Mouse (Mus musculus) spleen, adult 2 months (tissue): ENCODE data around the gene Tra2a.

Experiments
- CTCF ChIP-seq: fragments of 200-500 bp; IDR thresholded peaks from 2 replicates; pipeline ENCODE4 v1.5.1; 2011; ENCODE audit warnings: mild to moderate bottlenecking, inconsistent platforms; ENCODE audit not compliant: insufficient read depth, insufficient read length, insufficient replicate concordance; ENCODE audit errors: extremely low read depth
- POLR2A ChIP-seq: fragments of 200-500 bp; IDR thresholded peaks from 2 replicates; pipeline ENCODE4 v1.6.1; 2011; ENCODE audit warnings: low read depth, low read length, inconsistent platforms

GRCm38 (mm10) chr6:49221906-49222305 is 41.9 kb downstream of the Tra2a start:
- TF ChIP-seq CTCF (no peak), POLR2A (no peak)
